ENCODE assay signal across 13 mouse cellular contexts in the genomic region with DNA sequence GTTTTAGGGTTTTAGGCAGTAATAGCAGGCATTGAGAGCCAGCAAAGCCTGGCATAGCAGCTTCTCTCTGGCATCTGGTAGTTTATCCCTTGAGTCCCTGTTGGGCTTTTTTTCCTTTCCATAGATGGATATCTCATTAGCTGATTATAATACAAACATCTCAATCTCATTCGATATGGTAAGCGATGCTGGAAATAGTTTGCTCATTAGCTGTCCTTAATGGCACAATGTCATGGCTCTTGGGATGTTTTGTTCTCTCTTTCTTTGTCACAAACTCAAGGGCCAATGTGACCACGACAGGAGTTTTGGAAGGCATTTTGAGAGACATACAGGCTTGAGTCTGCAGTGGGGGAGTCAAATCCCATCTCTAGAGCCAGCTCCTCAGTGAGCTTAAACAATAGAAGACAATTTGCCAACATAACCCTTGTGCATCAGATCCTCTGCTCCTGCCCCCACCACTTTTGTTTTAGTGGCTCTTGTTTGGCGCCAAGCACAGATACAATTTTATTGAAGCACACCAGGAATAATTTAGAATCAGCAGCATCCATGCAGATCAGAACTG.
"Had no signal": no experiment of that assay in that cellular context is flagged by ENCODE, and none has a peak within 500 bp of the region (broad histone marks: within the 10 kb centered on the region; RNA-seq: fewer than 3 reads in every experiment).

No protein-coding gene starts in this region.

- H3K9me3 ChIP-seq: liver, embryonic 13.5 days; neural tube, embryonic 13.5 days had no signal

- H3K27me3 ChIP-seq: liver, embryonic 13.5 days; neural tube, embryonic 13.5 days had no signal

- H3K4me1 ChIP-seq: liver, embryonic 13.5 days; neural tube, embryonic 13.5 days had no signal

- H3K4me3 ChIP-seq: left cerebral cortex, adult 2 months; liver, embryonic 13.5 days; neural tube, embryonic 13.5 days had no signal

- H3K27ac ChIP-seq: kidney, postnatal 0 days; left cerebral cortex, adult 2 months; liver, embryonic 13.5 days; neural tube, embryonic 13.5 days had no signal

- H3K36me3 ChIP-seq: liver, embryonic 13.5 days; neural tube, embryonic 13.5 days had no signal

- DNase-seq: kidney, adult 2 months; kidney, postnatal 25 days; layer of hippocampus, postnatal 36 days; liver, embryonic 13.5 days; lung, adult 2 months; lung, postnatal 14 days; lung, postnatal 4 days; thymus, adult 18-20 months; thymus, postnatal 36 days had no signal

- H3K9ac ChIP-seq: liver, embryonic 13.5 days; neural tube, embryonic 13.5 days had no signal

- H3K4me2 ChIP-seq: liver, embryonic 13.5 days; midbrain, embryonic 11.5 days; neural tube, embryonic 13.5 days had no signal
